Mouse (Mus musculus) cerebellum, adult 2 months (tissue): ENCODE data around the gene Psmc2. TPM values are rescaled to one million over a fixed set of nuclear protein-coding genes. Genes with fewer than 3 reads are reported as not detected.

Source experiments
- DNase-seq, 2 experiments: peaks; one replicate each; pipeline ENCODE4 v3.0.0; 2021
- H3K27ac ChIP-seq: fragments of 200-500 bp; 2 replicates; pipeline ENCODE4 v1.5.1; 2012; ENCODE audit warnings: low read length, control low read depth, inconsistent platforms; ENCODE audit not compliant: insufficient read depth
- H3K27me3 ChIP-seq: fragments of 200-500 bp; 2 replicates; pipeline ENCODE4 v1.6.1; 2012; ENCODE audit warnings: inconsistent platforms, mild to moderate bottlenecking, low read length, moderate library complexity; ENCODE audit not compliant: control insufficient read depth, insufficient read depth
- H3K4me1 ChIP-seq: fragments of 200-500 bp; 2 replicates; pipeline ENCODE4 v1.6.1; 2011; ENCODE audit warnings: low read length; ENCODE audit not compliant: control insufficient read depth, insufficient read depth
- H3K4me3 ChIP-seq: fragments of 200-500 bp; replicated peaks from 2 replicates; pipeline ENCODE3; 2011; ENCODE audit warnings: mild to moderate bottlenecking, low read depth, low read length, control low read depth; ENCODE audit not compliant: insufficient read depth
- CTCF ChIP-seq: fragments of 200-500 bp; IDR thresholded peaks from 2 replicates; pipeline ENCODE4 v1.5.1; 2011; ENCODE audit warnings: low read depth, mild to moderate bottlenecking, control low read depth, low read length, moderate library complexity, borderline replicate concordance; ENCODE audit not compliant: insufficient read depth
- POLR2A ChIP-seq: fragments of 200-500 bp; IDR thresholded peaks from 2 replicates; pipeline ENCODE4 v1.6.1; 2011; ENCODE audit warnings: low read length, control low read depth, borderline replicate concordance; ENCODE audit not compliant: insufficient read depth
- whole genome bisulfite sequencing: fragments of 180-500 bp; shearing (Covaris S2); methylation state at CpG from one replicate; pipeline ENCODE4 v1.1.7; 2018; 5-methylcytosine and 5-hydroxymethylcytosine counted together
- polyA plus RNA-seq: library from polyadenylated mRNA; depleted of rRNA; stranded (reverse); fragments of >200 nt; gene quantifications from 2 replicates; pipeline ENCODE4 v1.2.3, GENCODE M21; 2012

Psmc2 gene
- polyA plus RNA-seq, 1 experiment = 111 TPM

- DNase-seq = no peak
- H3K4me1 ChIP-seq = no peaks in the 10 kb centered on the region
- no peak for TF ChIP-seq CTCF
- no peak for TF ChIP-seq POLR2A
- no peaks in the 10 kb centered on the region for H3K27me3 ChIP-seq
- H3K27ac ChIP-seq = no peak overlapping the region
- no peak overlapping the region for H3K4me3 ChIP-seq
Measured at GRCm38 (mm10) chr5:21744651-21745050, 40.4 kb upstream of the Psmc2 start.

- no peak for TF ChIP-seq POLR2A
- no peak for TF ChIP-seq CTCF
- WGBS = 81% methylated on average over 8 of the region's 8 CpGs
- DNase-seq = no peak
- Histone ChIP-seq H3K27ac (no peak overlapping the region), H3K4me1 (no peaks in the 10 kb centered on the region), H3K27me3 (no peaks in the 10 kb centered on the region), H3K4me3 (no peak overlapping the region)
Measured at GRCm38 (mm10) chr5:21745966-21746365, 39.1 kb upstream of the Psmc2 start.

GRCm38 (mm10) chr5:21768506-21768905 lies 16.6 kb upstream of the Psmc2 start:
- TF ChIP-seq POLR2A = no peak
- TF ChIP-seq CTCF = no peak
- no peak overlapping the region for H3K4me3 ChIP-seq
- H3K27me3 ChIP-seq = no peaks in the 10 kb centered on the region
- 92% methylated on average over 4 of the region's 4 CpGs for WGBS
- no peaks in the 10 kb centered on the region for H3K4me1 ChIP-seq
- H3K27ac ChIP-seq = no peak overlapping the region
- no peak for DNase-seq

- H3K27ac ChIP-seq = no peak overlapping the region
- TF ChIP-seq CTCF (no peak), POLR2A (no peak)
- H3K4me3 ChIP-seq = no peak overlapping the region
- WGBS = 98% methylated on average over 6 of the region's 6 CpGs
- H3K4me1 ChIP-seq = no peaks in the 10 kb centered on the region
- H3K27me3 ChIP-seq = no peaks in the 10 kb centered on the region
- no peak for DNase-seq
Measured at GRCm38 (mm10) chr5:21769841-21770240, 15.2 kb upstream of the Psmc2 start.

- TF ChIP-seq CTCF (no peak), POLR2A (no peak)
- WGBS = 95% methylated on average over 6 of the region's 6 CpGs
- DNase-seq = no peak
- Histone ChIP-seq H3K4me1 (no peaks in the 10 kb centered on the region), H3K4me3 (no peak overlapping the region), H3K27ac (no peak overlapping the region), H3K27me3 (no peaks in the 10 kb centered on the region)
Measured at GRCm38 (mm10) chr5:21776491-21776890, 8.6 kb upstream of the Psmc2 start.

- no peaks in the 10 kb centered on the region for H3K27me3 ChIP-seq
- no peak overlapping the region for H3K27ac ChIP-seq
- TF ChIP-seq POLR2A = no peak
- no peak for TF ChIP-seq CTCF
- H3K4me1 ChIP-seq = peaks cover 7% of the 10 kb centered on the region
- DNase-seq = peak; percentile 17 to 18
- H3K4me3 ChIP-seq = peak overlapping the region; percentile 65
- under 1% methylated on average over 51 of the region's 51 CpGs for WGBS
Measured at GRCm38 (mm10) chr5:21784161-21785052, 676 bp upstream of the Psmc2 start.

GRCm38 (mm10) chr5:21785776-21786175 lies 693 bp downstream of the Psmc2 start:
- no peak overlapping the region for H3K27ac ChIP-seq
- peaks cover 7% of the 10 kb centered on the region for H3K4me1 ChIP-seq
- 80% methylated on average over 7 of the region's 7 CpGs for WGBS
- H3K4me3 ChIP-seq = no peak overlapping the region
- DNase-seq = no peak
- no peak for TF ChIP-seq POLR2A
- TF ChIP-seq CTCF = no peak
- no peaks in the 10 kb centered on the region for H3K27me3 ChIP-seq
